Mouse (Mus musculus) heart, postnatal 10 days (tissue): Measurements from ENCODE around the gene Atxn7l3. TPM values are rescaled to one million over a fixed set of nuclear protein-coding genes. Genes with fewer than 3 reads are reported as not detected.

ENCODE experiments used
- DNase-seq, 2 experiments: peaks; one replicate each; pipeline ENCODE4 v3.0.0; 2021
- intact Hi-C: fragments of 180-260 bp; cut with DNase I; formaldehyde crosslinking; loops from one replicate; pipeline ENCODE4 v1.15.1; 2025
- total RNA-seq, 2 experiments: library from RNA; stranded (reverse); gene quantifications; 2 replicates each; pipeline ENCODE4 v1.2.3; 2021

Gene Atxn7l3
- total RNA-seq, 2 experiments from 2014 or later, result 34.1 to 38.3 TPM

GRCm38 (mm10) chr11:102277754-102278153, 18.7 kb downstream of the Atxn7l3 start:
- no peak for DNase-seq
- intact Hi-C loops, result no loop called here

- intact Hi-C loops, result no loop called here
- peak; percentile 46 to 50 for DNase-seq
These were observed 20.0 kb downstream of the Atxn7l3 start for GRCm38 (mm10) chr11:102276411-102276915.

- intact Hi-C loops, result loop anchor here (5.0 kb wide), 1 partner anchor 111 kb away; the partner anchor contains the start of gene Tmem101
These were observed 27.7 kb downstream of the Atxn7l3 start, which contains the start of gene Asb16 for GRCm38 (mm10) chr11:102268520-102269244. Gene Asb16 (plus strand): TSS chr11:102268743.

GRCm38 (mm10) chr11:102267480-102267879, 29.0 kb downstream of the Atxn7l3 start:
- DNase-seq, result peak; percentile 84 to 87
- intact Hi-C loops, result loop anchor here (1.0 to 5.0 kb wide), 2 partner anchors 110 to 165 kb away; partner anchors contain the start of gene Tmem101

More at GRCm38 (mm10) chr11:102268520-102269244, 27.7 kb downstream of the Atxn7l3 start, which contains the start of gene Asb16:
- peak in 1 of 2 experiments; percentile 25 for DNase-seq

- intact Hi-C loops, result loop anchor here (1.0 to 5.0 kb wide), 2 partner anchors 109 to 164 kb away; partner anchors contain the start of gene Tmem101
- no peak for DNase-seq
These were observed 29.6 kb downstream of the Atxn7l3 start for GRCm38 (mm10) chr11:102266631-102267355.

GRCm38 (mm10) chr11:102265816-102266215, 30.6 kb downstream of the Atxn7l3 start:
- intact Hi-C loops, result loop anchor here (5.0 kb wide), 1 partner anchor 109 kb away; the partner anchor contains the start of gene Tmem101
- DNase-seq, result no peak

GRCm38 (mm10) chr11:102263211-102263610, 33.2 kb downstream of the Atxn7l3 start:
- intact Hi-C loops, result no loop called here
- DNase-seq, result no peak

GRCm38 (mm10) chr11:102258521-102258920, 37.9 kb downstream of the Atxn7l3 start:
- intact Hi-C loops, result no loop called here

GRCm38 (mm10) chr11:102258095-102258494, 38.3 kb downstream of the Atxn7l3 start:
- DNase-seq, result no peak
- intact Hi-C loops, result no loop called here

More at GRCm38 (mm10) chr11:102258521-102258920, 37.9 kb downstream of the Atxn7l3 start:
- no peak for DNase-seq

GRCm38 (mm10) chr11:102257514-102257913, 38.9 kb downstream of the Atxn7l3 start:
- intact Hi-C loops, result no loop called here
- peak in 1 of 2 experiments; percentile 35 for DNase-seq

GRCm38 (mm10) chr11:102249351-102250090, 46.9 kb downstream of the Atxn7l3 start:
- no peak for DNase-seq
- intact Hi-C loops, result no loop called here

- intact Hi-C loops, result loop anchor here (1.0 kb wide), 1 partner anchor 18 kb away; the partner anchor contains the start of gene Hdac5
These were observed 47.7 kb downstream of the Atxn7l3 start, which contains the start of gene BC030867 for GRCm38 (mm10) chr11:102248630-102249230. Gene BC030867 (plus strand): TSS chr11:102248882.

GRCm38 (mm10) chr11:102246871-102247270, 49.6 kb downstream of the Atxn7l3 start:
- no peak for DNase-seq
- intact Hi-C loops, result no loop called here

More at GRCm38 (mm10) chr11:102248630-102249230, 47.7 kb downstream of the Atxn7l3 start, which contains the start of gene BC030867:
- DNase-seq, result peak; percentile 94 to 97

- no peak for DNase-seq
- intact Hi-C loops, result no loop called here
These were observed 50.2 kb downstream of the Atxn7l3 start for GRCm38 (mm10) chr11:102246273-102246635.

- intact Hi-C loops, result no loop called here
- DNase-seq, result no peak
These were observed 50.7 kb downstream of the Atxn7l3 start for GRCm38 (mm10) chr11:102245581-102246272.

GRCm38 (mm10) chr11:102244926-102245449, 51.4 kb downstream of the Atxn7l3 start:
- DNase-seq, result peak; percentile 70 to 75
- intact Hi-C loops, result no loop called here

GRCm38 (mm10) chr11:102241874-102242273, 54.6 kb downstream of the Atxn7l3 start:
- intact Hi-C loops, result no loop called here
- no peak for DNase-seq

GRCm38 (mm10) chr11:102241246-102241645, 55.2 kb downstream of the Atxn7l3 start:
- intact Hi-C loops, result no loop called here
- DNase-seq, result no peak

GRCm38 (mm10) chr11:102240636-102241035, 55.8 kb downstream of the Atxn7l3 start:
- DNase-seq, result no peak
- intact Hi-C loops, result no loop called here
